Mouse (Mus musculus) liver, embryonic 16.5 days (tissue): ENCODE measurements at regions not wholly inside any gene's neighbourhood (a gene's known extent, or its start where the extent isn't known, plus 50 kb on each side); places are given as distances from the start of the nearest gene placed in this dataset.

Experiments used
- ATAC-seq: fragments of 200-750 bp; cut with Nextera tagmentation; 2 replicates; pipeline ENCODE4 v1.8.0; 2017; ENCODE audit warnings: low read depth, mild to moderate bottlenecking, moderate number of reproducible peaks, moderate library complexity
- H3K27ac ChIP-seq: fragments of 300-500 bp; sonication (generic); 2 replicates; pipeline ENCODE4 v1.5.1; 2014; ENCODE audit warnings: mild to moderate bottlenecking, low read length
- H3K27me3 ChIP-seq: fragments of 300-500 bp; sonication (generic); 2 replicates; pipeline ENCODE4 v1.6.1; 2014; ENCODE audit warnings: low read depth, low read length, mixed read lengths; ENCODE audit not compliant: control insufficient read depth, insufficient read depth
- H3K36me3 ChIP-seq: fragments of 300-500 bp; sonication (generic); 2 replicates; pipeline ENCODE4 v1.6.1; 2014; ENCODE audit warnings: mild to moderate bottlenecking; ENCODE audit not compliant: control insufficient read depth, insufficient read depth
- H3K4me1 ChIP-seq: fragments of 300-500 bp; sonication (generic); 2 replicates; pipeline ENCODE4 v1.6.1; 2014; ENCODE audit warnings: low read depth, low read length, mixed read lengths; ENCODE audit not compliant: control insufficient read depth
- H3K4me2 ChIP-seq: fragments of 300-500 bp; sonication (generic); 2 replicates; pipeline ENCODE4 v1.6.1; 2014; ENCODE audit warnings: low read depth, low read length, mixed read lengths
- H3K4me3 ChIP-seq: fragments of 300-500 bp; sonication (generic); 2 replicates; pipeline ENCODE4 v1.5.1; 2014; ENCODE audit warnings: low read depth, mild to moderate bottlenecking, low read length
- H3K9ac ChIP-seq: fragments of 300-500 bp; sonication (generic); 2 replicates; pipeline ENCODE4 v1.6.1; 2014; ENCODE audit warnings: low read depth, low read length
- H3K9me3 ChIP-seq: fragments of 300-500 bp; sonication (generic); replicated peaks from 2 replicates; pipeline ENCODE4 v1.6.1; 2016; ENCODE audit warnings: low read length; ENCODE audit not compliant: control insufficient read depth
- WGBS: fragments of 180-500 bp; shearing (Covaris S2); extraction: QIAGEN DNeasy Blood & Tissue Kit; methylation state at CpG from one replicate; pipeline ENCODE4 v1.1.7; 2014; ENCODE audit not compliant: insufficient replicate concordance; 5-methylcytosine and 5-hydroxymethylcytosine counted together

DNA sequence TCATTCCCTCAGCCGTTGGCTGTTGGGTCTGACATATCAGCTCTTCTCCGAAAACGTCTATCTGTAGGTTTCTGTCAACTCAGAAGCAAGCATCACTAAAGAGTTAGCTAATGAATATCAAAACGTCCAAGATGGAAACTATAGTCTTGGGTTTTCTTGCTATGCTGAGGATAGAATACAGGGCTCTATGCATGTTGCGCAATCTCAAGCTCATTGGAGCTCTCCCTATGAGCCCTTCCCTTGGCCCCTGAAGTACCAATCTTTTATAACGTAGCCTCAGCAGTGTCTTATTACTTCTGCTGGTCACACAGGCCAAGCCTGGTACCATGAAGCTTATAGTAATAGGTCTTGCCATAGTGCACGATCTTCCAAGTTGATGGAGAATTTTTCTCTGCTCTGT, 122.1 kb upstream of the 4930412O13Rik start:
- Histone ChIP-seq H3K4me3 (no peak overlapping the region), H3K27ac (no peak overlapping the region), H3K4me2 (no peak overlapping the region), H3K9ac (no peak overlapping the region), H3K36me3 (no peaks in the 10 kb centered on the region), H3K4me1 (no peaks in the 10 kb centered on the region), H3K27me3 (no peaks in the 10 kb centered on the region), H3K9me3 (no peaks in the 10 kb centered on the region)
- 64% methylated on average over 7 of the region's 7 CpGs for WGBS
- ATAC-seq: no peak

DNA sequence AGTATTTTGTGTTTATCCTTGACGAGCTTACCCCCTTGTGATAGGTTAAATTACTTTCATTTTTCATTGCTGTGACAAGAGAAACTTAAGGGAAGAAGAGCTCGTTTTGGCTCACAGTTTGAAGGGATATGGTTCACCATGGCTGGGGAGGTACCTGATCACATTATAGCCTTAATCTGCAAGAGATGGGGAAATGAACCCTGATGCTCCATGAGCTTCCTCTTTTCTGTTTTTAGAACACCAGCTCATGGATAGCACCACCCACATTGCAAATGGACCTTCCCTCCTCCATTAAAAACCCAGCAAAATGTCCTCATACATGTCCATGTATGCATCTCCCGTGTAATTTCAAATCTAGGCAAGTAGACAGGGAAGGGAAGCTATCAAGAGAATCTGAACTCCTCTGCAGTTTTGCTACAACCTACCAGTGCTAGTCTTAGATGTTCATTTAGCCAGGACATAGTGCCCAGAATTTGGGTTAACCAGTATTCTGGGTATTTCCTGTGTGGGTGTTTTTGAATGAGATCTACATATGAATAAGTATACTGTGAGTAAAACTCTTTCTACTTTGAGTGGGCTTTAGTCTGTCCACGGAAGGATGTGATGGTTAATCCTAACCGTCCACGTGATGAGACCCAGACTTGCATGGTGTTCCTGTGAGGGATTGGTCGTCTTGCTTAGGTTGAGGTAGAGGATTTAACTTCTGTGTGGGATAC, 121.5 kb upstream of the 4930412O13Rik start:
- ATAC-seq: no peak
- H3K27me3 ChIP-seq: no peaks in the 10 kb centered on the region
- H3K9me3 ChIP-seq: no peaks in the 10 kb centered on the region
- H3K36me3 ChIP-seq: no peaks in the 10 kb centered on the region
- H3K4me2 ChIP-seq: no peak overlapping the region
- H3K4me1 ChIP-seq: no peaks in the 10 kb centered on the region
- H3K27ac ChIP-seq: no peak overlapping the region
- 52% methylated on average over 7 of the region's 7 CpGs for WGBS
- H3K4me3 ChIP-seq: no peak overlapping the region
- H3K9ac ChIP-seq: no peak overlapping the region

DNA sequence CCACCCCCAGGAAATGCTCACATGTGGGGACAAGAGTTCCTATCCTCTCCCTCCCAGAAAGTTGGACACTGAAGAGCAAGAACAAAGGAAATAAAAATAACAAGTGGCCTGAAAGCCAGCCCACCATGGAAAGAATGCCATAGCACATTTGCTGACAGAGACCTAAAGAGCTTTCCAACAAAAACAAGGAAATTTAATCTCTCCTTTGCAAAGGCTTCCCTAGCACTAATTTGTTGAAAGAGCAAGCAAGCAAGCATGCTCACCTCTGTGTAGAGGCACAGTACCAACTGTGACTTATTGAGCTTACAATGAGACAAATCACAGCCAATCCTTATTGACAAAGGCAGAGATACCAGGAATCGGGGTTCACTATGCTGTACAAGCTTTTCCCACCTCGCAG, 100.9 kb upstream of the 4930412O13Rik start:
- Histone ChIP-seq H3K4me1 (no peaks in the 10 kb centered on the region), H3K27me3 (no peaks in the 10 kb centered on the region), H3K9me3 (no peaks in the 10 kb centered on the region), H3K9ac (no peak overlapping the region), H3K36me3 (no peaks in the 10 kb centered on the region), H3K4me2 (no peak overlapping the region), H3K27ac (no peak overlapping the region), H3K4me3 (no peak overlapping the region)
- WGBS: 49% methylated on average over 2 of the region's 2 CpGs
- ATAC-seq: no peak

DNA sequence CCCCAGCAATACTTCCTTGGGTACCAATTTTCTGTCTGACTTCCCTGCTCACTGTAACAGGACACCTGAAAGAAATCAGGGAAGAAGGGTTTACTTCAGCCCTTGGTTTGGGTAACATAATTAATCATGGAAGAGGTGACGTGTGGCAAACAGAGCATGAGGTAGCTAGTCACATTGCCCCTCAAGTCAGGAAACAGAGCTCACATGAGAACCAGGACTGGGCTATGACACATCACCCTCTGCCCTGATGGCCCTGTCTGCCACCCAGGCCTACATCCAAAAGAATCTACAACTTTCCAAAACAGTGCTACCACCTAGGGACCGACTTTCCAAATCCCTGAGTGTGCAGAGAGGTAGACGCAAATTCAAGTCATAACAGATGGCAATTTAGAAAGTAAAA, 98.4 kb upstream of the 4930412O13Rik start:
- Histone ChIP-seq H3K27ac (no peak overlapping the region), H3K36me3 (no peaks in the 10 kb centered on the region), H3K4me3 (no peak overlapping the region), H3K27me3 (no peaks in the 10 kb centered on the region), H3K4me1 (no peaks in the 10 kb centered on the region), H3K4me2 (no peak overlapping the region), H3K9ac (no peak overlapping the region), H3K9me3 (no peaks in the 10 kb centered on the region)
- 56% methylated on average over 3 of the region's 3 CpGs for WGBS
- ATAC-seq: no peak

DNA sequence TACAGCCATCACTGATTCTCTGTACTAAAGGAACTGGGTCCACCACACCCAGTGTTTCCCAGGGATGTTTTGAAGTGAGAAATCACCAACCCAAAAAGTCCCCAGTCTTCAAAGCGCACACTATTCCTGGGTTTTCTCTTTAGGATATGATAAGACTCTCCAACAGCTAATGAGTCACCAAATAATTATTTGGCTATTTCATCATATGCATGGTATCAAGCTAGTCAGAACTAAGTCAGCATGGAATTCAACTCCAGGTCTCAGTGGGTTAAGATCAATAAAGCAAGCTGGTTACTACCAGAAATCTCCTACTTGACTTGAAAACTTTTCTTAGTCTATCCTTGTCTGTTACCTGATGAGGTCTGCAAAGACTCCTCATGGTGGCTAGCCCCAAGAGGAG, 89.1 kb upstream of the 4930412O13Rik start:
- no peaks in the 10 kb centered on the region for H3K4me1 ChIP-seq
- no peak overlapping the region for H3K4me2 ChIP-seq
- H3K36me3 ChIP-seq: no peaks in the 10 kb centered on the region
- H3K9ac ChIP-seq: no peak overlapping the region
- no peak overlapping the region for H3K27ac ChIP-seq
- H3K4me3 ChIP-seq: no peak overlapping the region
- H3K27me3 ChIP-seq: no peaks in the 10 kb centered on the region
- ATAC-seq: no peak
- no peaks in the 10 kb centered on the region for H3K9me3 ChIP-seq
- 69% methylated on average over 1 of the region's 1 CpGs for WGBS

DNA sequence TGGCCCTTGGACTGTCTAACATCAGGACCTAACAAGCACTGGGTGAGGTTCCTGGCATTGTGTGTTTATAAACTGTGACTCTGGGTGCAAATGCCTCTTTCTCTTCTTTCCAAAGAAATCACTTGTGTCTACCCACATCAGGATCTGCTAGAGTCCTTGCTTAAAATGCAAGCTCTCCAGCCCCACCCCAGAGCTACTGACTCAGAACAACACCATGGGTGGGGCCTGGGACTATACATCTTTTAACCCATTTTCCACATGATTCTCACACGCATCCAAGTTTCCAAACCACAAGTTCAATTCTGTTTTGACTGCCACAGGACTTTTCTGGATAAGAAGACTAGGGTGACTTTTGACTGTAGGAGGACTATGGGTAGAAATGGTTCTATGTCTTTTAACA, 88.7 kb upstream of the 4930412O13Rik start:
- Histone ChIP-seq H3K9me3 (no peaks in the 10 kb centered on the region), H3K9ac (no peak overlapping the region), H3K27me3 (no peaks in the 10 kb centered on the region), H3K4me3 (no peak overlapping the region), H3K36me3 (no peaks in the 10 kb centered on the region), H3K27ac (no peak overlapping the region), H3K4me1 (no peaks in the 10 kb centered on the region), H3K4me2 (no peak overlapping the region)
- WGBS: 64% methylated on average over 1 of the region's 1 CpGs
- no peak for ATAC-seq

DNA sequence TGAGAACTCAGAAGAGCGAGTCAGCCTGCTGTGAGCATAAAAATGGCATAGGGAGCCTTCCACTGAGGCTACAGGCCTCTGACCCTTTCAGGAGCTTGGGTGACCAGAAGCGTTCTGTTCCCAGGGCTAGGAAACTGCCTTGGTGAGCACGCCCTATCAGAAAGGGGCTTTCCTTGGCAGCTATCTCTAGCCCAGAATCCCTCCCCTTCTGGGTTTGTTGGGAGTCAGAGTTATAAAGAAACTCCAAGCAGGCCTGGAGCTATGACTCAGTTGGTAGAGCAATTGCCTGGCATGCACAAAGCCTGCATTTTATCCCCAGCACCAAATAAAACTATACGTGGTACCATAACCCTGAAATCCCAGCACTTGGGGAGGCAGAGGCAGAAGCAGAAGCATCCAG, 85.7 kb upstream of the 4930412O13Rik start:
- Histone ChIP-seq H3K9ac (no peak overlapping the region), H3K36me3 (no peaks in the 10 kb centered on the region), H3K4me3 (no peak overlapping the region), H3K9me3 (no peaks in the 10 kb centered on the region), H3K4me1 (no peaks in the 10 kb centered on the region), H3K4me2 (no peak overlapping the region), H3K27me3 (no peaks in the 10 kb centered on the region), H3K27ac (no peak overlapping the region)
- ATAC-seq: no peak
- 56% methylated on average over 4 of the region's 4 CpGs for WGBS

DNA sequence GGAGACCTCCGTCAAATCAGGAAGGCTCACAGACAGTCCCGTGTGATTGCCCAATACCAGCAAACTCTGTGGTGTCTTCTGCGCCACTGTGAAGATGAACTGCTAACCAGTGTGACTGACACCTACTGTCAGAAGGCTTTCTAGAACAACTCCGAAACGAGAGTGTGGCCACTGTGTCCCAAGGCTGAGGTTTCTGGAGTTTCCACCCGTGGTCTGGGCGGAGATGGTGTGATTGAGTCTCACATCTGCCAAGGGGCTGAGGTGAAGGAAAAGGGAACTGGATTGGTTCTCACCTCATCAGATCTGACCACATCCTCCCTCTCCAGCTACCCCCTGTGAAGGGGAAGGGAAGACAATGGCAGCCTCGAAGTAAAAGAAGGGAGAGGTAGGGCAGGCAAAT, 79.6 kb upstream of the 4930412O13Rik start:
- Histone ChIP-seq H3K4me1 (no peaks in the 10 kb centered on the region), H3K9ac (no peak overlapping the region), H3K4me2 (no peak overlapping the region), H3K4me3 (no peak overlapping the region), H3K27me3 (no peaks in the 10 kb centered on the region), H3K36me3 (no peaks in the 10 kb centered on the region), H3K9me3 (no peaks in the 10 kb centered on the region), H3K27ac (no peak overlapping the region)
- WGBS: 18% methylated on average over 8 of the region's 8 CpGs
- ATAC-seq: no peak

DNA sequence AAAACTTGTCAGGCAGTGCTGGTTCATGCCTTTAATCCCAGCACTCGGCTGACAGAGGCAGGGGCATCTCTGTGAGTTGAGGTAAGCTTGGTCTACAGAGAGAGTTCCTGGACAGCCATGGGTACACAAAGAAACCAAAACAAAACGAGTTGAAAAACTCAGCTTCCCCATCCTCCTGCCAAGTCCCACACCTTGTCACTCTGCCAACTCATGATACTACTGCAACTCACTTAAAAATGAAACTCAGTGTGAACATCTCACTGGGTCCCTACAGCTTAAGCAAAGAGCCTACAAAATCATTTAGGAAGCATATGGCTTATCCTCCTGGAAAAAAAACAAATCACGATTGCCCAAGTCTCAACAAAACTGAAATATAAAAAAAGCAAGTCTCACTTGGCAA, 76.7 kb upstream of the 4930412O13Rik start:
- Histone ChIP-seq H3K4me3 (no peak overlapping the region), H3K36me3 (no peaks in the 10 kb centered on the region), H3K27ac (no peak overlapping the region), H3K9ac (no peak overlapping the region), H3K4me1 (no peaks in the 10 kb centered on the region), H3K9me3 (no peaks in the 10 kb centered on the region), H3K27me3 (no peaks in the 10 kb centered on the region), H3K4me2 (no peak overlapping the region)
- WGBS: 30% methylated on average over 3 of the region's 3 CpGs
- ATAC-seq: no peak
